Mouse (Mus musculus) kidney, adult 2 months (tissue): ENCODE measurements around the gene Pdgfb. TPM values are rescaled to one million over a fixed set of nuclear protein-coding genes. Genes with fewer than 3 reads are reported as not detected.

ENCODE experiments used
- DNase-seq: peaks from one replicate; pipeline ENCODE4 v3.0.0; 2021
- H3K27ac ChIP-seq: fragments of 200-500 bp; 2 replicates; pipeline ENCODE4 v1.5.1; 2012; ENCODE audit warnings: low read depth, low read length, control low read depth, inconsistent platforms; ENCODE audit not compliant: insufficient read depth
- H3K27me3 ChIP-seq: fragments of 200-500 bp; replicated peaks from 2 replicates; pipeline ENCODE4 v1.6.1; 2012; ENCODE audit warnings: mild to moderate bottlenecking, moderate library complexity, low read length, inconsistent platforms; ENCODE audit not compliant: control insufficient read depth, insufficient read depth
- H3K36me3 ChIP-seq: fragments of 200-500 bp; 2 replicates; pipeline ENCODE4 v1.6.1; 2012; ENCODE audit warnings: mild to moderate bottlenecking, moderate library complexity, low read length, inconsistent platforms; ENCODE audit not compliant: control insufficient read depth, insufficient read depth
- H3K4me1 ChIP-seq: fragments of 200-500 bp; 2 replicates; pipeline ENCODE4 v1.6.1; 2011; ENCODE audit warnings: low read length; ENCODE audit not compliant: control insufficient read depth, insufficient read depth
- H3K4me3 ChIP-seq: fragments of 200-500 bp; 2 replicates; pipeline ENCODE4 v1.5.1; 2011; ENCODE audit warnings: mild to moderate bottlenecking, low read depth, low read length, control low read depth; ENCODE audit not compliant: insufficient read depth
- CTCF ChIP-seq: fragments of 200-500 bp; conservative IDR thresholded peaks from 2 replicates; pipeline ENCODE4 v1.5.1; 2011; ENCODE audit warnings: low read depth, mild to moderate bottlenecking, control low read depth, low read length, moderate library complexity, mixed read lengths; ENCODE audit not compliant: insufficient read depth, insufficient read length
- POLR2A ChIP-seq: fragments of 200-500 bp; IDR thresholded peaks from one replicate; pipeline ENCODE4 v1.6.1; 2011; ENCODE audit warnings: low read depth, low read length, control low read depth
- WGBS: fragments of 180-500 bp; shearing (Covaris S2); methylation state at CpG from one replicate; pipeline ENCODE4 v1.1.7; 2018; 5-methylcytosine and 5-hydroxymethylcytosine counted together
- polyA plus RNA-seq: library from polyadenylated mRNA; depleted of rRNA; stranded (reverse); fragments of >200 nt; gene quantifications from 2 replicates; pipeline ENCODE4 v1.2.3, GENCODE M21; 2012; rRNA removed

Gene Pdgfb
- polyA plus RNA-seq, 1 experiment = 33.4 TPM

GRCm38 (mm10) chr15:79950250-79951025 is 64.3 kb downstream of the Pdgfb start:
- peaks cover 14% of the 10 kb centered on the region for H3K4me1 ChIP-seq
- H3K4me3 ChIP-seq = no peak overlapping the region
- H3K36me3 ChIP-seq = no peaks in the 10 kb centered on the region
- peak; percentile 85 for DNase-seq
- H3K27ac ChIP-seq = peak overlapping the region; percentile 79
- no peaks in the 10 kb centered on the region for H3K27me3 ChIP-seq
- 5% methylated on average over 24 of the region's 24 CpGs for WGBS
- TF ChIP-seq CTCF (peak; percentile 68), POLR2A (no peak)

- WGBS = 69% methylated on average over 6 of the region's 6 CpGs
- no peak overlapping the region for H3K4me3 ChIP-seq
- H3K27me3 ChIP-seq = no peaks in the 10 kb centered on the region
- no peak overlapping the region for H3K27ac ChIP-seq
- no peak for DNase-seq
- H3K36me3 ChIP-seq = no peaks in the 10 kb centered on the region
- TF ChIP-seq CTCF = no peak
- no peak for TF ChIP-seq POLR2A
- peaks cover 14% of the 10 kb centered on the region for H3K4me1 ChIP-seq
Observed at GRCm38 (mm10) chr15:79947681-79948080, 67.1 kb downstream of the Pdgfb start.

GRCm38 (mm10) chr15:79946790-79947189 is 68.0 kb downstream of the Pdgfb start:
- H3K27ac ChIP-seq = no peak overlapping the region
- H3K4me3 ChIP-seq = no peak overlapping the region
- WGBS = 76% methylated on average over 9 of the region's 9 CpGs
- H3K4me1 ChIP-seq = peaks cover 14% of the 10 kb centered on the region
- no peaks in the 10 kb centered on the region for H3K27me3 ChIP-seq
- peak; percentile 51 for DNase-seq
- TF ChIP-seq CTCF (peak; percentile 47; the same call in 1 of the 2 replicates), POLR2A (no peak)
- H3K36me3 ChIP-seq = no peaks in the 10 kb centered on the region

- Histone ChIP-seq H3K27ac (no peak overlapping the region), H3K27me3 (no peaks in the 10 kb centered on the region), H3K4me3 (no peak overlapping the region), H3K4me1 (peaks cover 9% of the 10 kb centered on the region), H3K36me3 (no peaks in the 10 kb centered on the region)
- WGBS = 12% methylated on average over 4 of the region's 4 CpGs
- no peak for TF ChIP-seq POLR2A
- TF ChIP-seq CTCF = peak; percentile 98
- DNase-seq = peak; percentile 93
Observed at GRCm38 (mm10) chr15:79946022-79946421, 68.8 kb downstream of the Pdgfb start.

Other genes with a start within 250 kb of the Pdgfb start
- 54.3 and 57.8 TPM in 2 replicates for gene Dnal4, start 237.1 kb downstream of the Pdgfb start, polyA plus RNA-seq
- 2.0 and 2.1 TPM in 2 replicates for gene Nptxr, start 210.2 kb downstream of the Pdgfb start, polyA plus RNA-seq
- gene Npcd, start 180.7 kb downstream of the Pdgfb start, polyA plus RNA-seq = 0.62 TPM in 1 of 2 replicates, not detected in the other
- 49.5 and 62.1 TPM in 2 replicates for gene Cbx6, start 180.3 kb downstream of the Pdgfb start, polyA plus RNA-seq
- gene Apobec3, start 123.3 kb downstream of the Pdgfb start, polyA plus RNA-seq = 9.5 and 13.4 TPM in 2 replicates
- gene Cbx7, start 43.9 kb downstream of the Pdgfb start, polyA plus RNA-seq = 41.3 and 44.1 TPM in 2 replicates
- gene Syngr1, start 76.4 kb upstream of the Pdgfb start, polyA plus RNA-seq = 94.8 and 106 TPM in 2 replicates
- gene Rpl3, start 76.9 kb upstream of the Pdgfb start, polyA plus RNA-seq = 511 and 689 TPM in 2 replicates
- gene Tab1, start 118.2 kb upstream of the Pdgfb start, polyA plus RNA-seq = 26.7 and 28.5 TPM in 2 replicates
- 70.5 and 77.1 TPM in 2 replicates for gene Mgat3, start 158.7 kb upstream of the Pdgfb start, polyA plus RNA-seq
- gene Mief1, start 219.0 kb upstream of the Pdgfb start, polyA plus RNA-seq = 16.3 and 16.9 TPM in 2 replicates
- not detected in 2 replicates for gene AC140267.1, start 220.9 kb upstream of the Pdgfb start, polyA plus RNA-seq
- 92.3 and 126 TPM in 2 replicates for gene Atf4, start 240.2 kb upstream of the Pdgfb start, polyA plus RNA-seq
- gene Rps19bp1, start 249.3 kb upstream of the Pdgfb start, polyA plus RNA-seq = 25.8 and 29.9 TPM in 2 replicates